Mouse (Mus musculus): ENCODE measurements at regions not wholly inside any gene's neighbourhood (a gene's known extent, or its start where the extent isn't known, plus 50 kb on each side); places are given as distances from the start of the nearest gene placed in this dataset.

GRCm38 (mm10) chr1:35764068-35764467 is 304.1 kb upstream of the Hs6st1 start:
- in situ Hi-C loops (cut with MboI; ENCODE audit: unreplicated experiment in 2 of 2) = no loop called here

GRCm38 (mm10) chr1:35765692-35766091 is 302.5 kb upstream of the Hs6st1 start:
- in situ Hi-C loops (cut with MboI; ENCODE audit: unreplicated experiment in 2 of 2) = no loop called here

GRCm38 (mm10) chr1:35766271-35766670 is 301.9 kb upstream of the Hs6st1 start:
- in situ Hi-C loops (cut with MboI; ENCODE audit: unreplicated experiment in 2 of 2) = no loop called here

- in situ Hi-C loops (cut with MboI; ENCODE audit: unreplicated experiment in 2 of 2) = no loop called here
These were observed 295.6 kb upstream of the Hs6st1 start for GRCm38 (mm10) chr1:35772567-35772966.

GRCm38 (mm10) chr1:35774566-35774965 is 293.6 kb upstream of the Hs6st1 start:
- in situ Hi-C loops (cut with MboI; ENCODE audit: unreplicated experiment in 2 of 2) = no loop called here

GRCm38 (mm10) chr1:35782668-35783067 is 285.5 kb upstream of the Hs6st1 start:
- in situ Hi-C loops (cut with MboI; ENCODE audit: unreplicated experiment in 2 of 2) = no loop called here

- in situ Hi-C loops (cut with MboI; ENCODE audit: unreplicated experiment in 2 of 2) = no loop called here
These were observed 284.8 kb upstream of the Hs6st1 start for GRCm38 (mm10) chr1:35783427-35783826.

GRCm38 (mm10) chr1:35786241-35786640 is 282.0 kb upstream of the Hs6st1 start:
- in situ Hi-C loops (cut with MboI; ENCODE audit: unreplicated experiment in 2 of 2) = no loop called here

GRCm38 (mm10) chr1:35786668-35787213 is 281.5 kb upstream of the Hs6st1 start:
- in situ Hi-C loops (cut with MboI; ENCODE audit: unreplicated experiment in 2 of 2) = no loop called here

- in situ Hi-C loops (cut with MboI; ENCODE audit: unreplicated experiment in 2 of 2) = no loop called here
These were observed 271.1 kb upstream of the Hs6st1 start for GRCm38 (mm10) chr1:35797064-35797463.

- in situ Hi-C loops (cut with MboI; ENCODE audit: unreplicated experiment in 2 of 2) = no loop called here
These were observed 270.7 kb upstream of the Hs6st1 start for GRCm38 (mm10) chr1:35797526-35797925.

- in situ Hi-C loops (cut with MboI; ENCODE audit: unreplicated experiment in 2 of 2) = no loop called here
These were observed 262.7 kb upstream of the Hs6st1 start for GRCm38 (mm10) chr1:35805546-35805945.

- in situ Hi-C loops (cut with MboI; ENCODE audit: unreplicated experiment in 2 of 2) = no loop called here
These were observed 261.9 kb upstream of the Hs6st1 start for GRCm38 (mm10) chr1:35806329-35806728.

GRCm38 (mm10) chr1:35806731-35807130 is 261.5 kb upstream of the Hs6st1 start:
- in situ Hi-C loops (cut with MboI; ENCODE audit: unreplicated experiment in 2 of 2) = no loop called here

GRCm38 (mm10) chr1:35808894-35809293 is 259.3 kb upstream of the Hs6st1 start:
- in situ Hi-C loops (cut with MboI; ENCODE audit: unreplicated experiment in 2 of 2) = no loop called here

GRCm38 (mm10) chr1:35809341-35809740 is 258.9 kb upstream of the Hs6st1 start:
- in situ Hi-C loops (cut with MboI; ENCODE audit: unreplicated experiment in 2 of 2) = no loop called here

- in situ Hi-C loops (cut with MboI; ENCODE audit: unreplicated experiment in 2 of 2) = no loop called here
These were observed 257.4 kb upstream of the Hs6st1 start for GRCm38 (mm10) chr1:35810571-35811342.

- in situ Hi-C loops (cut with MboI; ENCODE audit: unreplicated experiment in 2 of 2) = no loop called here
These were observed 256.8 kb upstream of the Hs6st1 start for GRCm38 (mm10) chr1:35811380-35811779.

GRCm38 (mm10) chr1:35811795-35812194 is 256.4 kb upstream of the Hs6st1 start:
- in situ Hi-C loops (cut with MboI; ENCODE audit: unreplicated experiment in 2 of 2) = no loop called here

- in situ Hi-C loops (cut with MboI; ENCODE audit: unreplicated experiment in 2 of 2) = no loop called here
These were observed 254.6 kb upstream of the Hs6st1 start for GRCm38 (mm10) chr1:35813625-35814024.

- in situ Hi-C loops (cut with MboI; ENCODE audit: unreplicated experiment in 2 of 2) = no loop called here
These were observed 254.0 kb upstream of the Hs6st1 start for GRCm38 (mm10) chr1:35814207-35814606.

- in situ Hi-C loops (cut with MboI; ENCODE audit: unreplicated experiment in 2 of 2) = no loop called here
These were observed 253.4 kb upstream of the Hs6st1 start for GRCm38 (mm10) chr1:35814751-35815150.

Measured in v-Abl transformed pro-B cells (cell line).